Mouse (Mus musculus) heart, postnatal 0 days (tissue): ENCODE measurements around the gene Rps25.

Source experiments
- CTCF ChIP-seq: IDR thresholded peaks from 2 replicates; pipeline ENCODE4 v1.5.1; 2016; ENCODE audit warnings: antibody characterized with exemption, control low read depth, low read depth
- EP300 ChIP-seq: IDR thresholded peaks from 2 replicates; pipeline ENCODE4 v1.6.1; 2016; ENCODE audit warnings: antibody characterized with exemption, low read depth

DNA sequence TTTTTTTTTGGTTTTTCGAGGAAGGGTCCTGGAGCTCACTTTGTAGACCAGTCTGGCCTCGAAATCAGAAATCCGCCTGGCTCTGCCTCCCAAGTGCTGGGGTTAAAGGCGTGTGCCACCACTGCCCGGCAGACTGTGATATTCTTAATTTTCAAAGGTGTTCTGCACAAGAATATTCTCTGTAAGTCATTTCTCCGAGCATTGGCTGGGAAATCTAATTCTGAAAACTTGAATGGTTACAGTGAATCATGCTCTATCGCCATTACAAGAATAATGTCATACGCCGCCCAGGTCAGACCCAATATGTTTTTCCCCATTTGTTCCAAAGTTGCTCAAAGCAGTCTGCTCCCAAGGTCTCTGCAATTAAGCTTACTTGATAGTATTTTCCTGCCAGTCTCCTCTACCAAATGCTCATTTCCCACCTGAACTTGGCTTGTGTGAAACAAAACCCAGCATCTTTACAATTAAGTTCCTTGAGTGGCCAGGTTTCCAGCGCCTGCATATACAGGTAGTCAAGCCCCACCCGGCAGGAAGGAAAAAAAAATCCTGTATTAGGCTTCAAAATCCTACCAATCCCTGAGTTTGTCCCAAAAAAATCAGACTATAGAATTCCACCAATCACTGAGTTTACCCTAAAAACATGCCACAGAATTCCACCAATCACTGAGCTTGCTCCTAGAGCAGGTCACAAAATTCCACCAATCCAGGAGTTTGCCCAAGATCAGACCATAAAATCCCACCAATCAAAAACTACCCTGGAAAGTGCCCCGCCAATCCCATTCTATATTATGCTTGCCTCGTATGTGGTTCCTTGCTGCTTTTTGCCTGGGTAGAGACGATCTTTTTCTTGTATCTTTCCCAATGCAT, 11.8 kb downstream of the Rps25 start, which contains the start of gene Ccdc84:
- no peak for TF ChIP-seq CTCF
- TF ChIP-seq EP300: no peak
